Mouse (Mus musculus) E14TG2a.4 (cell line): Measurements from ENCODE around the gene Ccer2.

ENCODE experiments used
- H3K27me3 ChIP-seq: 2 replicates; pipeline ENCODE4 v1.6.1; 2014; ENCODE audit warnings: low read length, control low read depth; ENCODE audit not compliant: insufficient read depth
- H3K36me3 ChIP-seq: 2 replicates; pipeline ENCODE4 v1.6.1; 2014; ENCODE audit warnings: low read length, control low read depth; ENCODE audit not compliant: insufficient read depth
- H3K4me1 ChIP-seq: replicated peaks from 2 replicates; pipeline ENCODE4 v1.6.1; 2014; ENCODE audit warnings: low read depth, low read length, control low read depth
- H3K4me3 ChIP-seq: replicated peaks from 2 replicates; pipeline ENCODE4 v1.5.1; 2014; ENCODE audit warnings: mild to moderate bottlenecking, low read length
- H3K9me3 ChIP-seq: 2 replicates; pipeline ENCODE4 v1.6.1; 2014; ENCODE audit warnings: low read length, control low read depth
- CTCF ChIP-seq: conservative IDR thresholded peaks from 2 replicates; pipeline ENCODE4 v1.5.1; 2014; ENCODE audit warnings: low read length
- NANOG ChIP-seq: IDR thresholded peaks from 2 replicates; pipeline ENCODE4 v1.6.1; 2014; ENCODE audit warnings: borderline replicate concordance, low read length, mixed read lengths
- POU5F1 ChIP-seq: IDR thresholded peaks from 2 replicates; pipeline ENCODE4 v1.6.1; 2014; ENCODE audit warnings: low read length, borderline replicate concordance

Ccer2 gene

GRCm38 (mm10) chr7:28775129-28775528 is 19.2 kb downstream of the Ccer2 start:
- H3K4me1 ChIP-seq, result peaks cover 32% of the 10 kb centered on the region
- H3K4me3 ChIP-seq, result no peak overlapping the region
- TF ChIP-seq NANOG (no peak), CTCF (no peak), POU5F1 (no peak)
- peaks cover 4% of the 10 kb centered on the region; the same call in 1 of the 2 replicates for H3K36me3 ChIP-seq
- no peaks in the 10 kb centered on the region for H3K9me3 ChIP-seq
- no peaks in the 10 kb centered on the region for H3K27me3 ChIP-seq

- TF ChIP-seq POU5F1 (no peak), NANOG (no peak), CTCF (no peak)
- Histone ChIP-seq H3K4me3 (0 out of 2 replicates have a peak overlapping the region, but pooled peaks have one; percentile 20), H3K4me1 (peaks cover 45% of the 10 kb centered on the region), H3K36me3 (peaks cover 4% of the 10 kb centered on the region; the same call in 1 of the 2 replicates), H3K9me3 (no peaks in the 10 kb centered on the region), H3K27me3 (no peaks in the 10 kb centered on the region)
Observed at GRCm38 (mm10) chr7:28778825-28779224, 22.9 kb downstream of the Ccer2 start.

DNA sequence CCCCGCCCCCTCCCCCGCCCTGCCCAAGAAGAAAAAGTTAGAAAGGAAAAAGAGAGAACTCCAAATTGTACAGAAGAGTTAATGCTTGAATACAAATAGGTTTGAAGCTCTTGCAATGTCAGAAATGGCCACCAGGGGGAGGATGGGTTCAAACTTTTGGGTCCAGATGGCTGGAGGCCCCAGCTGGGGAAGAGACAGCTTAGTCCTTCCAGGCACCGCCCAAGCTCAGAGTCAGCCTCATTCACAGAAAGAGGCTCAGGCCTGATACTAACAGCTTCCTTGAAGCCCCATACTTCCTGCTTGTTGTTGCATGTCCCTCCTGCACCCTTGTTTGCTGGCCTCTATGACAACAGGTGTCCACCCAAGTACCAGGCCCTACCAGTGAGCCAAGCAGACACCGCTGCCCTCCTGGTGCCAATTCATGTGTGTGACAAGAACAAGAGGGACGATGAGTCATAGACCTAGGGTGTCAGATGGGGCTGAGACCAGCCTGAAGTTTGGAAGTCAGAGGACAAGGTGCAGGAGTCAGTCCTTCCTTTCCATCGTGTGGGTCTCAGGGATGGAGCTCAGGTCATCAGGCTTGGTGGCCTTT is 24.2 kb downstream of the Ccer2 start:
- Histone ChIP-seq H3K36me3 (peaks cover 4% of the 10 kb centered on the region; the same call in 1 of the 2 replicates), H3K27me3 (no peaks in the 10 kb centered on the region), H3K4me3 (0 out of 2 replicates have a peak overlapping the region, but pooled peaks have one; percentile 23), H3K4me1 (peaks cover 51% of the 10 kb centered on the region), H3K9me3 (no peaks in the 10 kb centered on the region)
- no peak for TF ChIP-seq NANOG
- peak; percentile 73 for TF ChIP-seq CTCF

- Histone ChIP-seq H3K9me3 (no peaks in the 10 kb centered on the region), H3K36me3 (peaks cover 4% of the 10 kb centered on the region; the same call in 1 of the 2 replicates), H3K27me3 (no peaks in the 10 kb centered on the region), H3K4me1 (peaks cover 53% of the 10 kb centered on the region), H3K4me3 (no peak overlapping the region)
- no peak for TF ChIP-seq POU5F1
- no peak for TF ChIP-seq NANOG
Observed at GRCm38 (mm10) chr7:28780857-28781256, 24.9 kb downstream of the Ccer2 start.

DNA sequence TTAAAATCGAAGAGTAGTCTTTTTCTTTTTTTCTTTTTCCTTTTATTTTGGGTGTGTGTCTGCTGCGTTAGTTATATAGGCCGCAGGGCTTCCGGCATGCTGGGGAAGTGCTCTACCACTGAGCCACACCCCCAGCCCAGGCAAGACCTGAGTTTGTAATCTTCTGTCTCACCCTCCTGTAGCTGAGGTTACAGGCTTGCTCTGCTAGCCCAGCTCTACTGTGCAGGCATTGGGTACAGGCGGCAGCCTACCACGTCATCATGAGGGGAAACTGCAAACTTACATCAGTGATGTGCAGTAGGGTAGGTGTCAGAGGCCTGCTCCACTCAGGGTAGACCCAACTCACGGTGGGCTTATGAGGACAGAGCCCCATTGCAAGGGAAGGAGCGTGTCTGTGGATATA is 25.3 kb downstream of the Ccer2 start:
- Histone ChIP-seq H3K4me3 (no peak overlapping the region), H3K36me3 (peaks cover 4% of the 10 kb centered on the region; the same call in 1 of the 2 replicates), H3K9me3 (no peaks in the 10 kb centered on the region), H3K4me1 (peaks cover 52% of the 10 kb centered on the region), H3K27me3 (no peaks in the 10 kb centered on the region)
- no peak for TF ChIP-seq NANOG
- TF ChIP-seq POU5F1, result no peak

GRCm38 (mm10) chr7:28785161-28785560 is 29.2 kb downstream of the Ccer2 start:
- Histone ChIP-seq H3K27me3 (no peaks in the 10 kb centered on the region), H3K4me1 (peaks cover 58% of the 10 kb centered on the region), H3K4me3 (no peak overlapping the region), H3K9me3 (no peaks in the 10 kb centered on the region), H3K36me3 (no peaks in the 10 kb centered on the region; the same call in 1 of the 2 replicates)
- TF ChIP-seq CTCF (no peak), POU5F1 (no peak), NANOG (no peak)

DNA sequence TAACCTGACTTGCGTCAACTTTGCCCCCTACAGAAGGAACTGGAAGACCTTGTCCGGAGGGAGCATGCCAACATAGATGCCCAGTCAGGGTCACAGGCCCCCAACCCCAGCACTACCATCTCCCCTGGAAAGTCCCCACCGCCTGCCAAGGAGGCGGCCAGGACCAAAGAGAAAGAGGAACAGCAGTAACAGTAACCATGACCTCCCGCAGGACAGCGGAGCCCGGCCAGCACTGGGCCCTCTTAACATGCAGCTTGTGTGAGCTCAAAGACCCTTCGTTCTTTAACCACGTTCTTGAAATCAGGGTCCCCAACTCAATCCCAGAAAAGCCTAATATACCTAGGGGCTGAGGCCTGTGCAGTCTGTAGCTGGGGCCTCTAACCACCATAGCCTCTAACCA is 31.9 kb downstream of the Ccer2 start:
- peaks cover 64% of the 10 kb centered on the region for H3K4me1 ChIP-seq
- no peaks in the 10 kb centered on the region for H3K27me3 ChIP-seq
- TF ChIP-seq NANOG (no peak), POU5F1 (no peak), CTCF (no peak)
- H3K4me3 ChIP-seq, result no peak overlapping the region
- H3K9me3 ChIP-seq, result no peaks in the 10 kb centered on the region
- no peaks in the 10 kb centered on the region; the same call in 1 of the 2 replicates for H3K36me3 ChIP-seq

- Histone ChIP-seq H3K9me3 (no peaks in the 10 kb centered on the region), H3K36me3 (no peaks in the 10 kb centered on the region; the same call in 1 of the 2 replicates), H3K4me1 (peaks cover 60% of the 10 kb centered on the region), H3K27me3 (no peaks in the 10 kb centered on the region), H3K4me3 (peak within 1 kb of the TSS; percentile 68)
- TF ChIP-seq POU5F1 (no peak), CTCF (no peak), NANOG (no peak)
Observed at GRCm38 (mm10) chr7:28788307-28789195, 32.6 kb downstream of the Ccer2 start, which contains the start of gene Rinl. Gene Rinl, plus strand, starts transcription at chr7:28788969.
